Comparison of ENCODE assay signal across 8 mouse cellular contexts in genomic region chr12:81594902-81595671, GRCm38 (mm10). TPM values are rescaled to one million over a fixed set of nuclear protein-coding genes. Genes with fewer than 3 reads are reported as not detected.
DNase-seq lines count a peak whose midpoint lies in the region; ATAC-seq lines count a peak whose summit lies in the region.

TSS of gene Med6 (minus strand) at chr12:81595008.

- H3K27ac ChIP-seq in brown adipose tissue, adult 24 weeks (replicated peaks; ENCODE audit: low read depth, low read length): no peak within 1 kb of the TSS; the same call in 1 of the 2 replicates
- peak within 1 kb of the TSS; percentile 68 for H3K27ac ChIP-seq in heart, embryonic 13.5 days (replicated peaks)
- H3K27ac ChIP-seq in liver, embryonic 12.5 days: peak within 1 kb of the TSS; percentile 90
- H3K27ac ChIP-seq in stomach, embryonic 15.5 days: peak within 1 kb of the TSS; percentile 77

- peak within 1 kb of the TSS; percentile 90 for H3K9ac ChIP-seq in heart, embryonic 13.5 days
- H3K9ac ChIP-seq in liver, embryonic 12.5 days: peak within 1 kb of the TSS; percentile 80
- peak within 1 kb of the TSS; percentile 55 for H3K9ac ChIP-seq in stomach, embryonic 15.5 days

- ATAC-seq in heart, embryonic 13.5 days (ENCODE audit: extremely low read depth, insufficient number of reproducible peaks, low FRiP score, low TSS enrichment): peak; percentile 100
- peak; percentile 98 for ATAC-seq in liver, embryonic 12.5 days
- peak; percentile 97 for ATAC-seq in stomach, embryonic 15.5 days (ENCODE audit: insufficient read depth, low FRiP score, low read depth)

- DNase-seq in CD4-positive, CD25-positive, alpha-beta regulatory T cell, adult 2 months (ENCODE audit: low read depth, low spot score): peak; percentile 96
- peak; percentile 77 for DNase-seq in fat pad, adult 2 months (ENCODE audit: extremely low read depth, low read depth, low spot score)
- DNase-seq in kidney, postnatal 10 days: peak; percentile 96
- peak; percentile 91 to 92 for DNase-seq in natural killer cell, adult 2 months (ENCODE audit: low spot score in 2 of 2)

- WGBS in heart, embryonic 13.5 days: 3% methylated on average over 36 of the region's 36 CpGs
- WGBS in liver, embryonic 12.5 days (ENCODE audit: insufficient replicate concordance): 2% methylated on average over 36 of the region's 36 CpGs
- 3% methylated on average over 36 of the region's 36 CpGs for WGBS in stomach, embryonic 15.5 days

- H3K36me3 ChIP-seq in heart, embryonic 13.5 days: peaks cover 11% of the 10 kb centered on the region
- H3K36me3 ChIP-seq in liver, embryonic 12.5 days: peaks cover 13% of the 10 kb centered on the region
- H3K36me3 ChIP-seq in stomach, embryonic 15.5 days: no peaks in the 10 kb centered on the region; the same call in 1 of the 2 replicates

- peaks cover 7% of the 10 kb centered on the region for H3K27me3 ChIP-seq in heart, embryonic 13.5 days (replicated peaks)
- peaks cover 10% of the 10 kb centered on the region; the same call in 1 of the 2 replicates for H3K27me3 ChIP-seq in liver, embryonic 12.5 days (replicated peaks)
- no peaks in the 10 kb centered on the region for H3K27me3 ChIP-seq in stomach, embryonic 15.5 days (replicated peaks)

- no peaks in the 10 kb centered on the region for H3K4me1 ChIP-seq in brown adipose tissue, adult 24 weeks (ENCODE audit: control insufficient read depth, insufficient read depth, insufficient read length, low read length)
- H3K4me1 ChIP-seq in heart, embryonic 13.5 days: peaks cover 8% of the 10 kb centered on the region
- H3K4me1 ChIP-seq in liver, embryonic 12.5 days: peaks cover 31% of the 10 kb centered on the region
- no peaks in the 10 kb centered on the region; the same call in 1 of the 2 replicates for H3K4me1 ChIP-seq in stomach, embryonic 15.5 days

- no peaks in the 10 kb centered on the region for H3K9me3 ChIP-seq in heart, embryonic 13.5 days
- no peaks in the 10 kb centered on the region for H3K9me3 ChIP-seq in liver, embryonic 12.5 days (replicated peaks)
- no peaks in the 10 kb centered on the region for H3K9me3 ChIP-seq in stomach, embryonic 15.5 days

- peak within 1 kb of the TSS; percentile 60 for H3K4me3 ChIP-seq in brown adipose tissue, adult 24 weeks (ENCODE audit: insufficient read depth, low read depth, low read length)
- H3K4me3 ChIP-seq in heart, embryonic 13.5 days: peak within 1 kb of the TSS; percentile 95
- peak within 1 kb of the TSS; percentile 87 for H3K4me3 ChIP-seq in liver, embryonic 12.5 days
- H3K4me3 ChIP-seq in stomach, embryonic 15.5 days (replicated peaks): peak within 1 kb of the TSS; percentile 71

- peak within 1 kb of the TSS; percentile 80 for H3K4me2 ChIP-seq in heart, embryonic 13.5 days
- H3K4me2 ChIP-seq in liver, embryonic 12.5 days: peak within 1 kb of the TSS; percentile 76
- peak within 1 kb of the TSS; percentile 71 for H3K4me2 ChIP-seq in stomach, embryonic 15.5 days

RNA-seq across cellular contexts. Expression of gene Med6, which starts in this region (rescaled TPM):
- polyA plus RNA-seq in brown adipose tissue, adult 24 weeks (2012; ENCODE audit: insufficient read depth, insufficient read length, missing spikeins): 17.5 and 24.5 TPM in 2 replicates
- 54.3 and 55.2 TPM in 2 replicates for polyA plus RNA-seq in heart, embryonic 13.5 days (2015; fragmentation: Nextera tagmentation; extraction: Ambion mirVana)
- polyA plus RNA-seq in liver, embryonic 12.5 days (2016; fragmentation: Nextera tagmentation; extraction: Ambion mirVana): 45.9 and 48.1 TPM in 2 replicates
- 66.4 and 67.1 TPM in 2 replicates for polyA plus RNA-seq in stomach, embryonic 15.5 days (2015; fragmentation: Nextera tagmentation; extraction: Ambion mirVana)
